Mouse (Mus musculus): Measurements from ENCODE around the gene Ptprd.

Gene Ptprd

DNA sequence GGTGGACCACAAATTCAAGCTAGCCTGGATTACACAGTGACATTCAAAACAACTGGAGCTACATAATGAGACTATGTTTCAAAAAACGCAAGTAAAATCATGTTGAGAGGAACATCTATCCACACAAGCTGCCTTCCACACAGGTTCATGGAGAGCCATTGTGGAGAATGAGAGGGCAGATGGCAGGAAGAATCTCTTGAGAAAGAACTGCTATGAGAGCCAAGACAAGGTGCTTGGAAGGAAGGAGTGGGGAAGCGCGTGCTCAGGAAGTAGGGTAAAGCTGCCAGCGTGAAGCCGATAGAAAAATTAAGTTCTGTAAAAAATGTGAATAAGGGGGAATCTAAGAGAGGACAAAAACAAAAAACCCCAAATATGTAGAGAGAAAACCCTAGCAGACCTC is 1808.5 kb downstream of the Ptprd start:
- in situ Hi-C loops (cut with MboI, MseI): no loop called here

DNA sequence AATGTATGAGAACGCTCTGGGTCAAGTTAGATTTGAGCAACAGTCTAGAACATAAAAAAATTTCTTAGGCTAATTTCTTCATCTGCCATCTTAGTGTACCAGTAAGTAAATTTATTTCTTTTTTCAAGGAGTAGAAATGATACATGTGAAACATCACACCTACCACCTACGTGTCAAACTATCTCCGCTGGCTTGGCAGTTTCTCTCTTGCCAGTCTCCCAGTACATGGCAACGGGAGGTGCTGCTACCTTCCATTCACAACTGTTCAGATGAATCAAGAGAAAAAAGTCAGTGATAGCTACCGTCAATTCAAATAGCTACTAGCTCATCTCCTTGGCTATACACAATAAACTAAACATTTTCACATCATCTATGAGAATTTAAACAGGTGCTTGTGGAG is 1823.9 kb downstream of the Ptprd start:
- in situ Hi-C loops (cut with MboI, MseI): no loop called here

GRCm38 (mm10) chr4:76386978-76387824 is 1824.6 kb downstream of the Ptprd start:
- in situ Hi-C loops (cut with MboI, MseI): no loop called here

GRCm38 (mm10) chr4:76385818-76386217 is 1825.9 kb downstream of the Ptprd start:
- in situ Hi-C loops (cut with MboI, MseI): no loop called here

DNA sequence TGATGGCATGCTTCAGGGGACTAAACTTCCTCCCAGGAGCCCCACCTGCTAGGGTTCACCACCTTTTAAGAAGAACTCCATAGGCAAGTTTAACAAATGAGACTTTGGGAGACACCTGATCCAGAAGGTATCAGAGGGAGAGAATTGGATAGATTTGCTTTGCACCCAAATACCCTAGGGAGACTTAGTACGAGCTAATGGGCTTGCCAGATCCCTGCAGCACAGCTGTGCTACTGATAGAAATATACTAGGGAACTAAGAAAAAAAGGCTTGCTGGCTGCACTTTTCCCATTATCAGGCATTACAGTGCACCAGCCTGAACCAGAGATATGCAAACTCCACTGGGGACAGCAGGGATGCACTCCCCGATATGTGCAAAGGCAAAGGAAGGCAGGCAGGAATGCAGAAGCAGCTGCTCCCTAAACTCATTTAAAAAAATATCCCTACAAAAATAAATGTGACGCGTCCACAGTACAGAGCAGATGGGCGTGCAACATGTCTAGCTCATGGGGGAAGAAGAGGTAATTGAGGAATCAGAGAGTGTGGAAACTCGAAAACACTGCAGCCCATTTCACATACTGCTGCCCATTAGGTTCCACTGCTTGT is 1831.3 kb downstream of the Ptprd start:
- in situ Hi-C loops (cut with MboI, MseI): no loop called here

- in situ Hi-C loops (cut with MboI, MseI): no loop called here
Observed at GRCm38 (mm10) chr4:76370041-76370880, 1841.5 kb downstream of the Ptprd start.

DNA sequence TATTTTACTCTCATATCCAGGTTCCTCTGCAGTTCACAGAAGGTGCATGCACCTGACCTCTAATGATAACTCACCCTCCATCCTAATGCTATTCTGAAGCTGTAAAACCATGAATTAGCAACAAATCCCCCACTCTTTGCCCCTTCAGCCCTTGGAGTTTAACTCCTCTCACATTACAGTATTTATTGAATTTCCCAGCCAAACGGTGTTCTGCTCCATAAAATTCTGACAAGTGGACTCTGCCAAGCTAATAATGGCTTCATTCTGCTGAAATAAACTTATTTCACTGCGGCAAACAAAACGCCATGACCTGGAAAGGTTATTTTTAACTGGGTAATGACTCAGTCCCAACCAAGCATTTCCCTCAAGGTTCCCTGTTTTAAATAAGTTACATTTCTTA is 1842.7 kb downstream of the Ptprd start:
- in situ Hi-C loops (cut with MboI, MseI): no loop called here

DNA sequence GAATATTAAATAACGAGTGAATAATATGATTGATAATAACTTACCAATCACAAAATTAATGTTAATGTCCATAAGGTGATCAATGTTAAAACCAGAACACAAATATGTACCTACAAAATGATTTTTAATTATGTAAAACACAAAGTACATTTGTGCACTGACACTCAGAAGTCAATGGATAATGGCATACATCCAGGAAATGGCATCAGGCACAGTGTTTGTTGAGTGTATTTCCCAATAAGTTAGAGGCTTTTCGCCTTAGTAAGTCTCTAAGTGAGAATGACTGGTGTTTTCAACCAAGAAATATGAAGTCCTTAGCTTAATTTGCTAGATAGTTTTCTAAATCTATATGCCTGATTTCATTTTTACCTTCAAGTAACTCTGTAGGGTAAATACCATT is 1843.5 kb downstream of the Ptprd start:
- in situ Hi-C loops (cut with MboI, MseI): no loop called here

DNA sequence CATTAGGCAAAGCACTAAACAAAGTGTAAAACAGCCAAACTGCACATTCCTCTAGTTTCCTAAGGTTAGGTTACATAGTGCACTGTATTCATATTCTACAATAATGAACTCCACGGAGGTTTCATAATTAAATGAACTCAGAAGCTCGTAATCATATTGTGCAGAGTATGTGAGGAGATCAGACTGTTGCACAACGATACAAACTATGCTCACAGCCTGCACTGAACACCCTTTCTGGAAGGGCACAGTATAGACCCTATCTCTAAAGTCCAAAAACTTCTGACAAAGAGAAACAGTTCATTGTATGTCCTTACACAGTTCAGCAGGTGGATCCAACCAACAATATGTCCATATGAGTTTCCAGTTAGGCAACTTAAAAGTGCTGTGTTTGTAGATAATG is 1844.5 kb downstream of the Ptprd start:
- in situ Hi-C loops (cut with MboI, MseI): no loop called here

- in situ Hi-C loops (cut with MboI, MseI): no loop called here
Observed at GRCm38 (mm10) chr4:76365871-76366270, 1845.9 kb downstream of the Ptprd start.

DNA sequence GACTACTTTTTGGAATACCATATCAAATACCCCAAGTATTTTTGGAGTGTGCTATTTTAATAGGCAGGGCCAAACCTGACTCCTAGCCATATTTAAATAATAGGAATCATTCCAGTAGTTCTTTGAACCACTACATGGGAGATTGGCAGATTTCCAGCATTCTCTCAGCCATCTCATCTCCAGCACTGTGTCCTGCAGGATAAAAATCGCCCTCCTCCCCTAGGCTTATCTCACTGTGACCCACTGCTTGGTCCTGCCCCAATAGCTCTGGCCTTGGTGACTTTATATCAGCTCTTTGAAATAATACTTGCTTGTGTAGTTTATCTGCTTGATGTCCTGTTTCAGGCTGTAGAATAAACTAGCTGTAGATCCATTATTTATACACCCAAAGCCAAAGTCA is 1850.2 kb downstream of the Ptprd start:
- in situ Hi-C loops (cut with MboI, MseI): no loop called here

DNA sequence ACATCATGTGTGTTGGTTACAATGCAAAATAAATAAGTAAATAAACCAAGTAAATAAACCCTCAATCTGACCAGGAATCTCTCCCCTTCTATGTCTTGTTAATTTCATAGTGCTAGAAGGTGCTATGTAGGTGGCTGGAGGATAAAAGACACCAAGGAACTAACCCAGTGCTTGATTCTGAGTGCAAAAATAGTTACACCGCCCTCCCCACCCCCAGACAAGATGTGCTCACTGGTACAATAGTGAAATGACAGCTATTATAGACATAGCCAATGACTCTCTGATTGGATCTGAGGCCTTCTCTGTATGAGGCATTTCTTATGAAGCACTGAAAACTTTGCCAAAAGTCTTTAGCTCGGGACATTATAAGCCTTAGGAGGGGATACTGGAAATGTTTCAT is 1857.6 kb downstream of the Ptprd start:
- in situ Hi-C loops (cut with MboI, MseI): no loop called here

GRCm38 (mm10) chr4:76352468-76352867 is 1859.3 kb downstream of the Ptprd start:
- in situ Hi-C loops (cut with MboI, MseI): no loop called here

- in situ Hi-C loops (cut with MboI, MseI): no loop called here
Observed at GRCm38 (mm10) chr4:76351201-76351979, 1860.4 kb downstream of the Ptprd start.

DNA sequence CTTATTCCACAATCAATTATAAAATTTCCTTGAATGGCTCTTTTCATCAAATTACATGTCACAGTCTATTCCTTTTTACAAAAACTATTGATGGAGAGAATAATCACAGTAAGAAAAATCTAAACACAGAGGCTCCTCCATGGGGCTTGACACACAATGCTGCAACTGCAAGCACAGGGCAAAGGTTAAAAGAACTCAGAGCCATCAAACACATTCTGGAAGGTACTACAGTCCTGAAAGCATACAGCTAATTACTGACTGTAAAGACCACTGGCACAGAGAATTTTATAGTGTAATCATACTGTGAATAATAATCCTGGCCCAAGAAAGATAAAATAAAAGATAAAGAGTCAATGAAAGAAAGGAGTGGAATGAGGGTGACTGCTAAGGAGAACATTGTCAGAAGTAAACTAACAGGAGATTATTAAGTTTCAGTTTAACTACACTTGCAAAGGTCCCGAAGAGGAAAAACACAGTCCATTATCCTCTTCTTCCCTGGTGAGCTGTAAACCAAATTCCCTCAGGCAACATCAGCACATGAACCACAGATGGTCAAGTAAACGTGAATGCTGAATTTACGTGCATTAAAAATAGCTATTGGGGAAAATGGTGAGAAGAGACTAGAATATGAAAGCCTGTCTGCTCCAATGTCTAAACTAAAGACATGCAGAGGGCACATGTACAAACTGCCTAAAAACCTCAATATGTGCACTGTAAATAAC is 1861.4 kb downstream of the Ptprd start:
- in situ Hi-C loops (cut with MboI, MseI): no loop called here

DNA sequence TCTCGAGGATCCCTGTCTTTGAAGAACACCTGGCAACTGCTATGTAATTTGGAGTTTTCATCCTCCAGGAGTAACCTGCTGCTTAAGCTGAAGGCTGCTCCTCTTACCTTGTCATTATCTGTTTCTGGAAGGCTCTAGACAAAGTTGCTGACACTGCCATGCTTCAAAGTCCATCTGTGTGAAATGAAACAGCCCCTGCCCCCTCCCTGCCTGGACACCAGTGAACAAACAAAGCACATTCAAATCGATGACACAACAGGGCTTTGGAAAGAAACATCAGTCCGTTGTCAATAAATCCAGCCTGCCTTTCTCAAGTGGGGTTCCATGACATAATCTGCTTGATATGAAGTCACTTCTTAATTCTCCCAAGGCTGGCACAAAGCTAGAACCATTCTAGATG is 1867.7 kb downstream of the Ptprd start:
- in situ Hi-C loops (cut with MboI, MseI): no loop called here

DNA sequence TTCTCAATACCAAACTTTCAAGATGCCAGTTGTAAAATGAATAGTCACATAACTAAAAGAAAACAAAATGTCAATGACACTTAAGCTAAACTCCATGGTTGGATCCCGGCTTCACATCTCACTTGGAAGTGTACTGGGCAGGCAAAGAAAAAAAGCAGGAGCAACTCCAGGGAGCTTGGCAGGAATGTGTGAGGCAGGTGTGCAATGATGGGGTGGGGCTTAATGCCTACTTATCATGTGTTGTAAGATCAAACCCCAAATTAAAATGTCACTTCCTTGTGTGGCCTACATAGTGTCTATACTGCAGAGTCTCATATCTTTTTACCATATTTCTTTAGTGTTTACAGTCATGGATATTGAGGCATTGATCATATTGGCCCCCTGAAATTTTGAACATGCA is 1873.8 kb downstream of the Ptprd start:
- in situ Hi-C loops (cut with MboI, MseI): no loop called here

DNA sequence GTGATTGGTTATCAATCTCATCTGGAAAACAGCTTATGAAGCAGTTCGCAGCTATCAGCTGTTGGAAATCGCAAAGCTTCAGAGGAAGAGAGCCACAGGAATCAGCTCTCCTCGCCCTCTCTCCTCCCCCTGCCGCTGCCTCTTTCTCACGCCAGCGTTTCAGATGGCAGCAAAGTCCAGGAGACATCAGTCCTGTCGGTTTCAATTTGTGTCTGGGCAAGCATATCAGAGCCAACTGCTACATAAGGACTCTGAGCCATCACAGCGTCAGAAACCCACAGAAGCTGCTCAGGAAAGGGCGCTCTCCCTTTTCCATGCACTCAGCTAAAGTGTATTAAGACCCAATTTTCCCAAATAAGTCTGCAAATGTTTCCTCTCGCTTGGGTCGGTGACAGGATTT is 1884.4 kb downstream of the Ptprd start:
- in situ Hi-C loops (cut with MboI, MseI): no loop called here

DNA sequence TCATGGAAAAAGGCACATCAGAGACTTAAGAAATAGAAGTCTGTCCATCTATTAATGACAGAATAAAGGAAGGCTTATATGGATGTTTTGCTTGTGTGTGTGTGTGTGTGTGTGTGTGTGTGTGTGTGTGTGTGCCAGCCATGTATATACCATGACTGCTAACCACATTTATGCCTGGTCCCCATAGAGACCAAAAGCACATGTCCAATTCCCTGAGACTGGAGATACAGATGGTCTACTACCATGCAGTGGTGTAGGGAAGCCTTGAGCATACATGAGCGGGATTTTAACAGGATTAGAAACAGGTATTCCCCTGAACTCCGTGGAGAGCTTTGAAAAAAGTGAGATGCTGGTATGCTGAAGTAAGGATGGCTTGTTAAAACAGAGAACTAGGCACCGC is 1886.1 kb downstream of the Ptprd start:
- in situ Hi-C loops (cut with MboI, MseI): no loop called here

GRCm38 (mm10) chr4:76324928-76325327 is 1886.8 kb downstream of the Ptprd start:
- in situ Hi-C loops (cut with MboI, MseI): no loop called here

DNA sequence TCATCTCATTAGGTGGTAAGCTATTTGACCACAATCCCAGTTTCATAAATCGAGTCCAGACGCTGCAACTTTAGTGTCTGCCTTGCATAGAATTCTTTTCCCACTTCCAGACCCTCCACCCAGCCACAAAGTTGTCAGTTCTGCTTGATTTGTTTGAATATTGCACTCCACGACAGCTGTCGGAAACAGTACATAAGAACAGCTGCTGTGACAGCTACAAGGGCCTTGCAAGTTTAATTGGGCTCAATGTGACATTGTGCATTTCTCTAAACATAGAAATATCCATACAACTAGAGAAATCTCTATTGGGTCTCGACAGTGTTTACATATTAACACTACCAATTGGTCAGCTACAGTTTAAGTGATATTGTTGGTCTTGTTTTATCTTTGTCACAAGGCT is 1887.3 kb downstream of the Ptprd start:
- in situ Hi-C loops (cut with MboI, MseI): no loop called here
